Mouse (Mus musculus): ENCODE data around the gene Ucp3. TPM values are rescaled to one million over a fixed set of nuclear protein-coding genes. Genes with fewer than 3 reads are reported as not detected.
A peak's percentile ranks its signal among the peaks of the same experiment; 100 is the strongest.
"Not testable (repeated sequence)": the region's sequence is repeated elsewhere in the genome, so short reads cannot be mapped to it uniquely, and the experiment has no call there.

Ucp3 gene
- polyA plus RNA-seq, 1 experiment from 2014 or later = not detected

DNA sequence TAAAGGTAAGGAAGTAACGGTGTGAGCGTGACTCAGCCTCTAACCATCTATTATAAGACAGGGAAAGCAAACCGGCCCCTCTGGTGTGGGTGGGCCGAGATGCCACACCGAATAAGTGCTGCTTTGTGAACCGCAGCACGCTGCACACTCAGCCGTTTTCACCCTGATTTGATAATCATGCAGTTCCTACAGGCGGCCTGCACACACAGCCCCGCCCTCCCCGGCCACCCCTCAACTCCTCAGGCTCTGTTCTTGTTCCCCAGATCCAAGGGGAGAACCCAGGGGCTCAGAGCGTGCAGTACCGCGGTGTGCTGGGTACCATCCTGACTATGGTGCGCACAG is 7.0 kb downstream of the Ucp3 start:
- ATAC-seq (replicated peaks; ENCODE audit: low FRiP score) (0 out of 2 replicates have a peak, but pooled peaks have one; percentile 29), DNase-seq (ENCODE audit: low spot score) (no peak)
- Histone ChIP-seq H3K27ac (ENCODE audit: low read depth, low read length) (no peak overlapping the region), H3K9ac (ENCODE audit: low read depth, low read length) (no peak overlapping the region), H3K4me1 (replicated peaks; ENCODE audit: control insufficient read depth, insufficient read depth, low read length) (peaks cover 4% of the 10 kb centered on the region), H3K36me3 (ENCODE audit: control insufficient read depth, insufficient read depth, low read length) (no peaks in the 10 kb centered on the region), H3K4me2 (no peak overlapping the region), H3K4me3 (ENCODE audit: low read depth, low read length) (no peak overlapping the region), H3K27me3 (replicated peaks; ENCODE audit: control insufficient read depth, insufficient read depth, low read length) (0 out of 2 replicates have a peak, but pooled peaks cover 5% of the 10 kb centered on the region), H3K9me3 (ENCODE audit: control insufficient read depth, low read length) (no peaks in the 10 kb centered on the region)
- WGBS = 57% methylated on average over 15 of the region's 15 CpGs

DNA sequence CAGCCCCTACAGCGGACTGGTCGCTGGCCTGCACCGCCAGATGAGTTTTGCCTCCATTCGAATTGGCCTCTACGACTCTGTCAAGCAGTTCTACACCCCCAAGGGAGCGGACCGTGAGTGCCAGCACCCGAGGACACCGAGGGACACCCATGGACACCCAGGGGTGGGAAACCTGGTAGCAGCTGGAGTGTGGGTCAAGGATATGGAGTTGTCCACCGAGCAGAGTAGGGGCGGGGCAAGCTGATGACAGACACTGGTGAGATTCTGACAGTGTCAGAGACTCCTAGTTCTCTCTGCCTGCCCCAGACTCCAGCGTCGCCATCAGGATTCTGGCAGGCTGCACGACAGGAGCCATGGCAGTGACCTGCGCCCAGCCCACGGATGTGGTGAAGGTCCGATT is 7.4 kb downstream of the Ucp3 start:
- no peaks in the 10 kb centered on the region for H3K9me3 ChIP-seq (ENCODE audit: control insufficient read depth, low read length)
- ATAC-seq (replicated peaks; ENCODE audit: low FRiP score) = no peak
- no peak overlapping the region for H3K4me2 ChIP-seq

DNA sequence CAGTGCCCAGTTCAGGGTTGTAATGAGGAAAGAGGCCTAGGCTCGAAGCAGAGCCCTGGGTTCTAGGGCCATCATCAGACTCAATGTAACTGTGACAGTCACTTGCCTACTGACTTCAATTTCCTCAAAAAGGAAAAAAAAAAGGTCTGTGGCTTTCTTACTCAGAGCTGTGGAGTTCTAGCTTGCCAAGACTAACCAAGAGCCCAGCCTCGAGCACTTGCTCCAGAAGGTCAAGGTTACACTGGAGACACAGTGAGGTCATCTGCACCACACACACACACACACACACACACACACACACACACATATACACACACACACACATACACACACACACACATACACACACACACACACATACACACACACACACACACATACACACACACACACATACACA is 9.3 kb downstream of the Ucp3 start:
- H3K4me2 ChIP-seq; H3K9ac ChIP-seq (ENCODE audit: low read depth, low read length); H3K4me1 ChIP-seq (replicated peaks; ENCODE audit: control insufficient read depth, insufficient read depth, low read length); H3K4me3 ChIP-seq (ENCODE audit: low read depth, low read length); DNase-seq (ENCODE audit: low spot score); H3K36me3 ChIP-seq (ENCODE audit: control insufficient read depth, insufficient read depth, low read length); H3K27me3 ChIP-seq (replicated peaks; ENCODE audit: control insufficient read depth, insufficient read depth, low read length); H3K9me3 ChIP-seq (ENCODE audit: control insufficient read depth, low read length); H3K27ac ChIP-seq (ENCODE audit: low read depth, low read length); ATAC-seq (replicated peaks; ENCODE audit: low FRiP score): not testable (repeated sequence)
- WGBS = 73% methylated on average over 2 of the region's 2 CpGs

More for the DNA sequence above, 7.4 kb downstream of the Ucp3 start:
- WGBS = 70% methylated on average over 17 of the region's 17 CpGs
- Histone ChIP-seq H3K36me3 (ENCODE audit: control insufficient read depth, insufficient read depth, low read length) (no peaks in the 10 kb centered on the region), H3K27me3 (replicated peaks; ENCODE audit: control insufficient read depth, insufficient read depth, low read length) (0 out of 2 replicates have a peak, but pooled peaks cover 5% of the 10 kb centered on the region), H3K27ac (ENCODE audit: low read depth, low read length) (no peak overlapping the region), H3K9ac (ENCODE audit: low read depth, low read length) (no peak overlapping the region), H3K4me1 (replicated peaks; ENCODE audit: control insufficient read depth, insufficient read depth, low read length) (peaks cover 4% of the 10 kb centered on the region), H3K4me3 (ENCODE audit: low read depth, low read length) (no peak overlapping the region)
- DNase-seq (ENCODE audit: low spot score) = no peak

DNA sequence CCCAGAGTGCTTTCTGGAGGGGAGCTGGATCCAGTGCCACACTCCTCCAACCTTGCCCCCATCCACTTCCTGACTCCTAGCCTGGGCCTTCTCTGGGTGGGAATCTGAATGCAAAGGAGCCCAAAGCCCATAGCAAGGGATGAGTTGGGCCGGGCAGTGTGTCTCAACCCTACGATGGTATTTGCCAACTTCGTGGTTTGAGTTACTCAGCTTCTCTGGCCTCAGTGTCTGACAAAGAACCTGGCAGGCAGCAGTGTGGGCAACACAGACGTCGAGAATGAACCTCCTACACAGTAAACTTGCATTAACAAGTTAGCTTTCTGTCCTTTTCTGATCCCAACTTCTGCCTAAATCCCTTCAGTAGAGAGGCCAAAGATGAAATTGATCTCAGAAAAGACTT is 11.7 kb downstream of the Ucp3 start:
- Histone ChIP-seq H3K9me3 (ENCODE audit: control insufficient read depth, low read length) (no peaks in the 10 kb centered on the region), H3K27ac (ENCODE audit: low read depth, low read length) (no peak overlapping the region), H3K27me3 (replicated peaks; ENCODE audit: control insufficient read depth, insufficient read depth, low read length) (peaks cover 3% of the 10 kb centered on the region; the same call in 1 of the 2 replicates), H3K4me1 (replicated peaks; ENCODE audit: control insufficient read depth, insufficient read depth, low read length) (peaks cover 4% of the 10 kb centered on the region), H3K4me3 (ENCODE audit: low read depth, low read length) (no peak overlapping the region), H3K4me2 (no peak overlapping the region), H3K36me3 (ENCODE audit: control insufficient read depth, insufficient read depth, low read length) (no peaks in the 10 kb centered on the region), H3K9ac (ENCODE audit: low read depth, low read length) (no peak overlapping the region)
- WGBS = 85% methylated on average over 5 of the region's 5 CpGs
- DNase-seq (ENCODE audit: low spot score) = no peak
- ATAC-seq (replicated peaks; ENCODE audit: low FRiP score) = no peak

DNA sequence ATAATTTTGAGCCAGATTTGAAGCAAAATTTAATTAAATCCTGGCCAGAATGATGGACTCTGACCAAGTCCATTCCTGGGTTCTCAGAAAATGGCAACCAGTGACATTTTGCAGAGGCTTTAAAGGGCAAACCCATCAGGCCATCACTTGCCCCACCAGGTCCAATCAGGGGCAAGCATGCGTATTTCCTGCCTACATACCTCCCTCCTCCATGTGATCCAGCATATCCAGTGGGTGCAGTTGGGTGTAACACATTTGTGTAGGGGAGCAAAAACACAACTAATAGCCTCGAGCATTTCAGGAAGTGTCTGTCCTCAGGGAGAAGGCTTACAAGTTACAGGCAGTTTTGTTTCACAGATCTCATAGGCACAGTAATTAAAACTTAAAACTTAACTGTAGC is 14.5 kb downstream of the Ucp3 start:
- DNase-seq (ENCODE audit: low spot score) = no peak
- no peak overlapping the region for H3K9ac ChIP-seq (ENCODE audit: low read depth, low read length)
- 63% methylated on average over 2 of the region's 2 CpGs for WGBS
- no peaks in the 10 kb centered on the region for H3K36me3 ChIP-seq (ENCODE audit: control insufficient read depth, insufficient read depth, low read length)
- no peak overlapping the region for H3K27ac ChIP-seq (ENCODE audit: low read depth, low read length)
- H3K27me3 ChIP-seq (replicated peaks; ENCODE audit: control insufficient read depth, insufficient read depth, low read length) = no peaks in the 10 kb centered on the region; the same call in 1 of the 2 replicates
- H3K4me1 ChIP-seq (replicated peaks; ENCODE audit: control insufficient read depth, insufficient read depth, low read length) = peaks cover 6% of the 10 kb centered on the region
- no peak overlapping the region for H3K4me3 ChIP-seq (ENCODE audit: low read depth, low read length)
- H3K4me2 ChIP-seq = no peak overlapping the region
- H3K9me3 ChIP-seq (ENCODE audit: control insufficient read depth, low read length) = no peaks in the 10 kb centered on the region
- ATAC-seq (replicated peaks; ENCODE audit: low FRiP score) = no peak

DNA sequence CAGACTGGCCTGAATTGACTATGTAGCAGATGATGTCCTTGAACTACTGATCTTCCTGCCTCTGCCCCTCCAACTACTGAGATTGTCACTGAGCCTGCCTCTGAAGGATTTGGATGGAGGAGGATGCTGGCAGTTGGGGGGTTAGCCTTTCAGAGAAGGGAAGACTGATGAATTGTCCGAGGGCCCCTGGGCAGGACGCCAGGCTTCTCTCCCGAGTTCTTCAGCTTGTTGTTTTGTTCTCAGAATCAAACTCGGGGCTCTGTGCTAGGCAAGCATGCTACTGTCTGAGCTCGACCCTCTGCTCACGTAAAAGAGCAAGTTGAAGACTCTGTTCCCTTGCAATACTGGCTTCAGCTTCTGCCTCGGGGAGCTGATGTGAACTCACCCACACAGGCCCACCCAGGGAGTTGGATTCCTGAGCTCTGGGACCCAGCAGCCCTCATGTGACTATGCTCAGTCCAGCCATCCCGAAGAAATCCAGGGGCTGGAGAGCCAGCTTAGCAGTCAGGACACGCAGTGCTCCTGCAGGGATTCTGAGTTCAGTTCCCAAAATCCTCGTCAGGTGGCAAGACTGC is 15.8 kb downstream of the Ucp3 start:
- Histone ChIP-seq H3K27ac (ENCODE audit: low read depth, low read length) (no peak overlapping the region), H3K27me3 (replicated peaks; ENCODE audit: control insufficient read depth, insufficient read depth, low read length) (no peaks in the 10 kb centered on the region; the same call in 1 of the 2 replicates), H3K36me3 (ENCODE audit: control insufficient read depth, insufficient read depth, low read length) (no peaks in the 10 kb centered on the region), H3K9ac (ENCODE audit: low read depth, low read length) (no peak overlapping the region), H3K4me2 (no peak overlapping the region), H3K4me3 (ENCODE audit: low read depth, low read length) (no peak overlapping the region), H3K4me1 (replicated peaks; ENCODE audit: control insufficient read depth, insufficient read depth, low read length) (peaks cover 6% of the 10 kb centered on the region), H3K9me3 (ENCODE audit: control insufficient read depth, low read length) (no peaks in the 10 kb centered on the region)
- WGBS = 57% methylated on average over 10 of the region's 10 CpGs
- DNase-seq (ENCODE audit: low spot score) (no peak), ATAC-seq (replicated peaks; ENCODE audit: low FRiP score) (no peak)

DNA sequence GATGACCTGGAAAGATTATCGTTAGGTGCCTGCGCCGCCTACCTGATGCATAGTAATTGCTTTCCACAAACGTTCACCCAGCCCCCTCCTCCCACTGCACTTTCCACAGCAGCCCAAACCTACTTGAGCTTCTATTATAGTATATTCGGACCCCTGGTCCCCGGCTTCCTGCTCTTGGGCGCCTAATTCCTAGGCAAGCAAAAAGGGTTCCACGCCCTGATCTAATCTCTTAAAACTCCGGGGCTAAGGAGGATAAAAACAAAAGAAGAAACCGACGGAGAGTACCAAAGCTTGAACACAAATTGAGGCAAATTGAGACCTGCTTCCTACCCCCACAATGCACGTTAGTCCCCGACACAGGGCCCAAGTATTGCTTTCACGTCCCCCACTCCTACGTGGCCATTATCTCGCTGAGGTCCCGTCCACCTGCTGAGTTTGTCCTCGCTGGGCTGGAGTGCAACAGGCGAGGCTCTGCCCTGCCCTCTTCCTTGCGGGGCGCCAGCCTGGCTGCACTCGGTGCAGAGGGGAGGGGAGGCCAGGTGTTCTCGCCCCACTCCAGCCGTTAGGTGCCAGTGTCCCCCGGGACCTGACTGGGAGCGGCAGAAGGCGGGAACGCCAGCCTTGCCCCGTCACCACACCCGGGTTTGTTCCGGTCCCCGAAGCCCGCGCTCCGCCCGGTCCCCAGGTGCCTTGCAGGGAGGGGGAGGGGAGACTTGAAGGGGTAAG is 19.8 kb downstream of the Ucp3 start:
- Histone ChIP-seq H3K4me2 (peak overlapping the region; percentile 90), H3K9me3 (ENCODE audit: control insufficient read depth, low read length) (no peaks in the 10 kb centered on the region), H3K36me3 (ENCODE audit: control insufficient read depth, insufficient read depth, low read length) (peaks cover 17% of the 10 kb centered on the region), H3K9ac (ENCODE audit: low read depth, low read length) (peak overlapping the region; percentile 80), H3K27me3 (replicated peaks; ENCODE audit: control insufficient read depth, insufficient read depth, low read length) (no peaks in the 10 kb centered on the region; the same call in 1 of the 2 replicates), H3K4me1 (replicated peaks; ENCODE audit: control insufficient read depth, insufficient read depth, low read length) (peaks cover 32% of the 10 kb centered on the region), H3K4me3 (ENCODE audit: low read depth, low read length) (peak overlapping the region; percentile 80), H3K27ac (ENCODE audit: low read depth, low read length) (peak overlapping the region; percentile 83)
- no peak for DNase-seq (ENCODE audit: low spot score)
- 1% methylated on average over 35 of the region's 36 CpGs for WGBS
- peak; percentile 68 for ATAC-seq (replicated peaks; ENCODE audit: low FRiP score)

DNA sequence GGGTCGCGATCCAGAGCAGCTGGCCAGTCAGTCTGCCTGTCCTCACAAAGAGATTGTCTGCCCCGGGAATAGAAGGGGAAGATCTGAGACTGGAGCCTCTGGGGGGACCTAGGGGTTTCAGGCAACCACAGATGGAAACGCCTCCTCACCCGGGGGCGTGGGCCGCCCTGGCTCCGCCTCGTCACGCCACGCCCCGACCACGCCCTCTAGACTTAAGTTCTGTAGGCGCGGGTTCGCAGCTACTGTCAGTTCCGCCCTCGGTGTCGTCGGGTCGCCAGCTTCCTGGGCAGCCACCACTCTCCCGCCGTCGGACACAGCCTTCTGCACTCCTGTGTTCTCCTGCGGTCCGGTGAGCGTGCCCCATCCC is 20.3 kb downstream of the Ucp3 start, which contains the start of gene Ucp2:
Ucp2 (plus strand) TSS at position 221 of the 367 bp plus-strand sequence.
- Histone ChIP-seq H3K27me3 (replicated peaks; ENCODE audit: control insufficient read depth, insufficient read depth, low read length) (no peaks in the 10 kb centered on the region; the same call in 1 of the 2 replicates), H3K4me3 (ENCODE audit: low read depth, low read length) (peak within 1 kb of the TSS; percentile 80), H3K4me1 (replicated peaks; ENCODE audit: control insufficient read depth, insufficient read depth, low read length) (peaks cover 32% of the 10 kb centered on the region), H3K9me3 (ENCODE audit: control insufficient read depth, low read length) (no peaks in the 10 kb centered on the region), H3K27ac (ENCODE audit: low read depth, low read length) (peak within 1 kb of the TSS; percentile 83), H3K4me2 (peak within 1 kb of the TSS; percentile 90), H3K9ac (ENCODE audit: low read depth, low read length) (peak within 1 kb of the TSS; percentile 80), H3K36me3 (ENCODE audit: control insufficient read depth, insufficient read depth, low read length) (peaks cover 22% of the 10 kb centered on the region)
- ATAC-seq (replicated peaks; ENCODE audit: low FRiP score) = peak; percentile 86
- under 1% methylated on average over 27 of the region's 27 CpGs for WGBS
- DNase-seq (ENCODE audit: low spot score) = peak; percentile 90
